Mouse (Mus musculus): ENCODE results near the gene Tnfrsf17. TPM values are rescaled to one million over a fixed set of nuclear protein-coding genes. Genes with fewer than 3 reads are reported as not detected.
"Not testable (repeated sequence)": the region's sequence is repeated elsewhere in the genome, so short reads cannot be mapped to it uniquely, and the experiment has no call there.

Tnfrsf17 gene
- total RNA-seq, 2 experiments from 2014 or later = not detected

GRCm38 (mm10) chr16:11330081-11330800 lies 16.6 kb downstream of the Tnfrsf17 start:
- DNase-seq (ENCODE audit: extremely low spot score in 1 of 2, low spot score in 1 of 2) = no peak

- no peak for DNase-seq (ENCODE audit: extremely low spot score in 1 of 2, low spot score in 1 of 2)
These were observed 17.4 kb downstream of the Tnfrsf17 start for GRCm38 (mm10) chr16:11331030-11331429.

- DNase-seq (ENCODE audit: extremely low spot score in 1 of 2, low spot score in 1 of 2) = no peak
These were observed 29.7 kb downstream of the Tnfrsf17 start for GRCm38 (mm10) chr16:11343292-11343815.

GRCm38 (mm10) chr16:11351903-11352302 lies 38.3 kb downstream of the Tnfrsf17 start:
- DNase-seq (ENCODE audit: extremely low spot score in 1 of 2, low spot score in 1 of 2) = no peak

- DNase-seq (ENCODE audit: extremely low spot score in 1 of 2, low spot score in 1 of 2) = no peak
These were observed 45.6 kb downstream of the Tnfrsf17 start for GRCm38 (mm10) chr16:11359173-11359572.

GRCm38 (mm10) chr16:11359919-11360318 lies 46.3 kb downstream of the Tnfrsf17 start:
- DNase-seq (ENCODE audit: extremely low spot score in 1 of 2, low spot score in 1 of 2) = no peak

GRCm38 (mm10) chr16:11360576-11360975 lies 47.0 kb downstream of the Tnfrsf17 start:
- DNase-seq (ENCODE audit: extremely low spot score in 1 of 2, low spot score in 1 of 2) = not testable (repeated sequence)

GRCm38 (mm10) chr16:11365626-11366025 lies 52.0 kb downstream of the Tnfrsf17 start:
- no peak for DNase-seq (ENCODE audit: extremely low spot score in 1 of 2, low spot score in 1 of 2)

GRCm38 (mm10) chr16:11366851-11367250 lies 53.2 kb downstream of the Tnfrsf17 start:
- DNase-seq (ENCODE audit: extremely low spot score in 1 of 2, low spot score in 1 of 2) = no peak

- DNase-seq (ENCODE audit: extremely low spot score in 1 of 2, low spot score in 1 of 2) = no peak
These were observed 54.8 kb downstream of the Tnfrsf17 start for GRCm38 (mm10) chr16:11368412-11368811.

- no peak for DNase-seq (ENCODE audit: extremely low spot score in 1 of 2, low spot score in 1 of 2)
These were observed 55.5 kb downstream of the Tnfrsf17 start for GRCm38 (mm10) chr16:11369162-11369561.

GRCm38 (mm10) chr16:11369642-11370041 lies 56.0 kb downstream of the Tnfrsf17 start:
- no peak for DNase-seq (ENCODE audit: extremely low spot score in 1 of 2, low spot score in 1 of 2)

Other genes starting within 250 kb of the Tnfrsf17 start
- gene Litaf, start 247.7 kb upstream of the Tnfrsf17 start, total RNA-seq (2021) = 10 to 100 TPM; 15.3 to 19.8 TPM
- gene Txndc11, start 179.2 kb upstream of the Tnfrsf17 start, total RNA-seq (2021) = 10 to 100 TPM; 27.3 to 31.5 TPM
- gene Zc3h7a, start 137.4 kb upstream of the Tnfrsf17 start, total RNA-seq (2021) = 10 to 100 TPM; 58.0 to 80.6 TPM
- gene Rsl1d1, start 110.5 kb upstream of the Tnfrsf17 start, total RNA-seq (2021) = 10 to 100 TPM; 54.1 to 55.0 TPM
- 10 to 100 TPM; 84.3 to 89.9 TPM for gene Gspt1, start 59.5 kb upstream of the Tnfrsf17 start, total RNA-seq (2021)
- 10 to 100 TPM; 25.0 to 31.5 TPM for gene Snx29, start 9.1 kb downstream of the Tnfrsf17 start, total RNA-seq (2021)

All from layer of hippocampus, postnatal 25 days (tissue).